Mouse (Mus musculus) heart, adult 2 months (tissue): ENCODE measurements around the gene Itga4. TPM values are rescaled to one million over a fixed set of nuclear protein-coding genes. Genes with fewer than 3 reads are reported as not detected.

ENCODE experiments used
- DNase-seq, 2 experiments: peaks; one replicate each; pipeline ENCODE4 v3.0.0; 2021
- H3K27ac ChIP-seq: fragments of 200-600 bp; 2 replicates; pipeline ENCODE4 v1.8.1; 2022
- H3K27me3 ChIP-seq: fragments of 200-500 bp; 2 replicates; pipeline ENCODE4 v1.6.1; 2012; ENCODE audit warnings: mild to moderate bottlenecking, low read length, inconsistent platforms, mixed read lengths; ENCODE audit not compliant: control insufficient read depth, insufficient read depth
- H3K36me3 ChIP-seq: fragments of 200-500 bp; 2 replicates; pipeline ENCODE4 v1.6.1; 2012; ENCODE audit warnings: low read length, inconsistent platforms; ENCODE audit not compliant: control insufficient read depth, insufficient read depth
- H3K4me1 ChIP-seq: fragments of 200-500 bp; 2 replicates; pipeline ENCODE4 v1.6.1; 2011; ENCODE audit warnings: low read length; ENCODE audit not compliant: control insufficient read depth, insufficient read depth
- H3K4me3 ChIP-seq: fragments of 200-600 bp; 2 replicates; pipeline ENCODE4 v1.8.1; 2022
- H3K79me2 ChIP-seq: fragments of 200-500 bp; replicated peaks from 2 replicates; pipeline ENCODE4 v1.6.1; 2012; ENCODE audit warnings: mild to moderate bottlenecking, inconsistent platforms, low read length, moderate library complexity, mixed read lengths; ENCODE audit not compliant: control insufficient read depth, insufficient read depth
- H3K9ac ChIP-seq: fragments of 200-500 bp; 2 replicates; pipeline ENCODE4 v1.6.1; 2012; ENCODE audit warnings: low read depth, mild to moderate bottlenecking, control low read depth, inconsistent platforms, low read length, mixed read lengths
- CTCF ChIP-seq: fragments of 200-600 bp; IDR thresholded peaks from 2 replicates; pipeline ENCODE4 v1.8.1; 2022; ENCODE audit warnings: antibody characterized with exemption, mild to moderate bottlenecking, moderate library complexity
- EP300 ChIP-seq: fragments of 200-500 bp; IDR thresholded peaks from 2 replicates; pipeline ENCODE4 v1.6.1; 2011; ENCODE audit warnings: low read depth, low read length, control low read depth; ENCODE audit not compliant: insufficient read depth
- POLR2A ChIP-seq: fragments of 200-500 bp; IDR thresholded peaks from 2 replicates; pipeline ENCODE4 v1.6.1; 2011; ENCODE audit warnings: mild to moderate bottlenecking, low read depth, low read length, control low read depth; ENCODE audit not compliant: insufficient read depth
- WGBS: fragments of 180-500 bp; shearing (Covaris S2); methylation state at CpG from one replicate; pipeline ENCODE4 v1.1.7; 2018; 5-methylcytosine and 5-hydroxymethylcytosine counted together
- intact Hi-C: fragments of 180-260 bp; cut with DNase I; formaldehyde crosslinking; loops from one replicate; pipeline ENCODE4 v1.15.1; 2025
- polyA plus RNA-seq: library from polyadenylated mRNA; depleted of rRNA; stranded (reverse); fragments of >200 nt; gene quantifications from 2 replicates; pipeline ENCODE4 v1.2.3, GENCODE M21; 2012
- total RNA-seq, 2 experiments: library from RNA; stranded (reverse); gene quantifications; 2 replicates each; pipeline ENCODE4 v1.2.3; 2021

The Itga4 gene
- total and polyA plus RNA-seq, 3 experiments, result 1.7 to 2.7 (median 1.8) TPM

GRCm38 (mm10) chr2:79250510-79250909 is 4.7 kb upstream of the Itga4 start:
- no peak overlapping the region for H3K4me3 ChIP-seq
- H3K27ac ChIP-seq, result no peak overlapping the region
- TF ChIP-seq CTCF (no peak), EP300 (no peak), POLR2A (no peak)
- no peak overlapping the region for H3K9ac ChIP-seq
- no peak for DNase-seq
- WGBS, result 29% methylated on average over 1 of the region's 1 CpGs
- no peaks in the 10 kb centered on the region for H3K79me2 ChIP-seq
- no peaks in the 10 kb centered on the region for H3K27me3 ChIP-seq
- intact Hi-C loops, result no loop called here
- no peaks in the 10 kb centered on the region for H3K36me3 ChIP-seq
- no peaks in the 10 kb centered on the region for H3K4me1 ChIP-seq

- no peak for DNase-seq
- intact Hi-C loops, result no loop called here
Measured at GRCm38 (mm10) chr2:79253754-79254197, 1.4 kb upstream of the Itga4 start.

GRCm38 (mm10) chr2:79254588-79255191 is 536 bp upstream of the Itga4 start:
- no peak for TF ChIP-seq EP300
- no peak for TF ChIP-seq CTCF
- peak in 1 of 2 experiments; percentile 48 for DNase-seq
- H3K27me3 ChIP-seq, result peaks cover 3% of the 10 kb centered on the region; the same call in 1 of the 2 replicates
- H3K27ac ChIP-seq, result peak overlapping the region; percentile 24
- no peak overlapping the region for H3K9ac ChIP-seq
- H3K4me1 ChIP-seq, result no peaks in the 10 kb centered on the region
- intact Hi-C loops, result no loop called here
- H3K79me2 ChIP-seq, result no peaks in the 10 kb centered on the region
- H3K4me3 ChIP-seq, result no peak overlapping the region
- WGBS, result 62% methylated on average over 3 of the region's 3 CpGs
- no peaks in the 10 kb centered on the region for H3K36me3 ChIP-seq

More at GRCm38 (mm10) chr2:79253754-79254197, 1.4 kb upstream of the Itga4 start:
- TF ChIP-seq EP300, result no peak
- TF ChIP-seq CTCF, result no peak
- TF ChIP-seq POLR2A, result no peak
- 60% methylated on average over 8 of the region's 8 CpGs for WGBS
- no peak overlapping the region for H3K9ac ChIP-seq
- H3K4me1 ChIP-seq, result no peaks in the 10 kb centered on the region
- H3K27me3 ChIP-seq, result peaks cover 3% of the 10 kb centered on the region; the same call in 1 of the 2 replicates
- no peak overlapping the region for H3K4me3 ChIP-seq
- H3K36me3 ChIP-seq, result no peaks in the 10 kb centered on the region
- no peak overlapping the region for H3K27ac ChIP-seq
- no peaks in the 10 kb centered on the region for H3K79me2 ChIP-seq

GRCm38 (mm10) chr2:79256001-79256339 is 744 bp downstream of the Itga4 start:
- peak overlapping the region; percentile 30 for H3K4me3 ChIP-seq
- no peaks in the 10 kb centered on the region for H3K79me2 ChIP-seq
- intact Hi-C loops, result no loop called here
- no peak overlapping the region; the same call in 1 of the 2 replicates for H3K9ac ChIP-seq
- no peaks in the 10 kb centered on the region for H3K4me1 ChIP-seq
- H3K27ac ChIP-seq, result peak overlapping the region; percentile 24
- no peaks in the 10 kb centered on the region for H3K36me3 ChIP-seq
- no peak for DNase-seq
- TF ChIP-seq POLR2A, result no peak
- TF ChIP-seq CTCF, result no peak
- no peak for TF ChIP-seq EP300
- WGBS, result 26% methylated on average over 7 of the region's 7 CpGs
- H3K27me3 ChIP-seq, result peaks cover 3% of the 10 kb centered on the region; the same call in 1 of the 2 replicates

GRCm38 (mm10) chr2:79256376-79256775 is 1.1 kb downstream of the Itga4 start:
- Histone ChIP-seq H3K79me2 (no peaks in the 10 kb centered on the region), H3K27me3 (peaks cover 3% of the 10 kb centered on the region; the same call in 1 of the 2 replicates), H3K27ac (peak overlapping the region; percentile 24), H3K4me1 (no peaks in the 10 kb centered on the region), H3K4me3 (peak overlapping the region; percentile 30; the same call in 1 of the 2 replicates), H3K9ac (no peak overlapping the region), H3K36me3 (no peaks in the 10 kb centered on the region)
- intact Hi-C loops, result no loop called here
- TF ChIP-seq POLR2A (no peak), CTCF (no peak), EP300 (no peak)
- DNase-seq, result no peak
- 86% methylated on average over 1 of the region's 1 CpGs for WGBS

GRCm38 (mm10) chr2:79256880-79257279 is 1.7 kb downstream of the Itga4 start:
- no peaks in the 10 kb centered on the region for H3K4me1 ChIP-seq
- no peaks in the 10 kb centered on the region for H3K79me2 ChIP-seq
- peak in 1 of 2 experiments; percentile 5 for DNase-seq
- H3K27ac ChIP-seq, result no peak overlapping the region
- no peak overlapping the region for H3K4me3 ChIP-seq
- peaks cover 3% of the 10 kb centered on the region; the same call in 1 of the 2 replicates for H3K27me3 ChIP-seq
- intact Hi-C loops, result no loop called here
- 75% methylated on average over 4 of the region's 4 CpGs for WGBS
- H3K9ac ChIP-seq, result no peak overlapping the region
- H3K36me3 ChIP-seq, result no peaks in the 10 kb centered on the region
- TF ChIP-seq POLR2A (no peak), EP300 (no peak), CTCF (no peak)
